Mouse (Mus musculus): ENCODE data around the gene Blm.
A peak's percentile ranks its signal among the peaks of the same experiment; 100 is the strongest.

GRCm38 (mm10) chr7:80531087-80531486 is 3.8 kb downstream of the Blm start:
- TF ChIP-seq TAL1 (IDR thresholded peaks at IDR 0.05; ENCODE audit: low read length) (no peak), GATA1 (IDR thresholded peaks at IDR 0.05; ENCODE audit: low read length) (peak; percentile 66)

Data from erythroblast, embryonic 14.5 days (primary cell).